Mouse (Mus musculus) cerebellum, adult 2 months (tissue): ENCODE measurements around the gene A930004D18Rik. TPM values are rescaled to one million over a fixed set of nuclear protein-coding genes. Genes with fewer than 3 reads are reported as not detected.

Experiments used
- DNase-seq, 2 experiments: peaks; one replicate each; pipeline ENCODE4 v3.0.0; 2021
- H3K27ac ChIP-seq: fragments of 200-500 bp; 2 replicates; pipeline ENCODE4 v1.5.1; 2012; ENCODE audit warnings: low read length, control low read depth, inconsistent platforms; ENCODE audit not compliant: insufficient read depth
- H3K27me3 ChIP-seq: fragments of 200-500 bp; 2 replicates; pipeline ENCODE4 v1.6.1; 2012; ENCODE audit warnings: inconsistent platforms, mild to moderate bottlenecking, low read length, moderate library complexity; ENCODE audit not compliant: control insufficient read depth, insufficient read depth
- H3K4me1 ChIP-seq: fragments of 200-500 bp; 2 replicates; pipeline ENCODE4 v1.6.1; 2011; ENCODE audit warnings: low read length; ENCODE audit not compliant: control insufficient read depth, insufficient read depth
- H3K4me3 ChIP-seq: fragments of 200-500 bp; replicated peaks from 2 replicates; pipeline ENCODE3; 2011; ENCODE audit warnings: mild to moderate bottlenecking, low read depth, low read length, control low read depth; ENCODE audit not compliant: insufficient read depth
- CTCF ChIP-seq: fragments of 200-500 bp; IDR thresholded peaks from 2 replicates; pipeline ENCODE4 v1.5.1; 2011; ENCODE audit warnings: low read depth, mild to moderate bottlenecking, control low read depth, low read length, moderate library complexity, borderline replicate concordance; ENCODE audit not compliant: insufficient read depth
- POLR2A ChIP-seq: fragments of 200-500 bp; IDR thresholded peaks from 2 replicates; pipeline ENCODE4 v1.6.1; 2011; ENCODE audit warnings: low read length, control low read depth, borderline replicate concordance; ENCODE audit not compliant: insufficient read depth
- WGBS: fragments of 180-500 bp; shearing (Covaris S2); methylation state at CpG from one replicate; pipeline ENCODE4 v1.1.7; 2018; 5-methylcytosine and 5-hydroxymethylcytosine counted together
- polyA plus RNA-seq: library from polyadenylated mRNA; depleted of rRNA; stranded (reverse); fragments of >200 nt; gene quantifications from 2 replicates; pipeline ENCODE4 v1.2.3, GENCODE M21; 2012

The A930004D18Rik gene
- polyA plus RNA-seq, 1 experiment, result 2.6 TPM

DNA sequence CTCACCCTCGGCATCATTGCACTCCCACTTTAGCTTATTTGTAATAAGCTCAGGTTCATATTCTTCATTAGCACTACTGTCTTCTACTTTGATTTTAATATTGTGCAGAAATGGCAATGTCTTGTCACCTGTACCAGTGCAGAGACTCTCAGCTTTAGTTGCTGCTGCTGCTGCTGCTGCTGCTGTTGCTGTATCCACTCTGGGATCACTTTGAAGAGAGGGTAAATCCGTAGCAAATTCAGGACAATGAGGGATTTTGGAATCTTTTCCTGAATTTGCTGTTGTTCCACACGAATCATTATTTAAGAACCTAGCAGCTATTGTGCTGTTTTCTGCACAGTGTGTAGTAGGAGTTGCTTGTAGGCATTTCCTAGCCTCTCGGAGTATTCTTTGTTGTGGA lies 8.6 kb upstream of the A930004D18Rik start:
- H3K4me1 ChIP-seq, result peaks cover 2% of the 10 kb centered on the region; the same call in 1 of the 2 replicates
- TF ChIP-seq CTCF (no peak), POLR2A (no peak)
- peak overlapping the region; percentile 88 for H3K4me3 ChIP-seq
- no peak for DNase-seq
- WGBS, result 17% methylated on average over 4 of the region's 4 CpGs
- H3K27me3 ChIP-seq, result no peaks in the 10 kb centered on the region
- no peak overlapping the region; the same call in 1 of the 2 replicates for H3K27ac ChIP-seq

DNA sequence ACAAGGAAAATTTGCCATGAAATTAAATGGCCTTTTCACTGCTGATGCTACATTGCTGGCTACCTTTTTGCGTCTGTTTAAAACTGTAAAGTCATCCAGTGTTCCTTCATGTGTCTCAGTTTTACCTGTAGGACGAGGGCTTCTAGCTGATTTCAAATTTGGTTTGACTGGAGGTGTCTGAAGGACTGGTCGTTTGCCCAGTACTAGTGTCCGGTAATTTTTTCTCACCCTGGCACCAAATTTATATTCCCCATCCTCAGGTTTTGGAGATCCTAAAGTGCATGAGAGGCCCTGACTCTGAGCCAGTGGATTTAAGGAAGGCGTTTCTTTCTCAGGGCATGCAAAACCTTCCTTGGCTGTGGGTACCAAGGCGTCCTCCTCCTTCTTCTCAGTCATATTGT lies 8.2 kb upstream of the A930004D18Rik start:
- DNase-seq, result no peak
- H3K4me3 ChIP-seq, result peak overlapping the region; percentile 27
- TF ChIP-seq CTCF (no peak), POLR2A (no peak)
- peaks cover 3% of the 10 kb centered on the region for H3K4me1 ChIP-seq
- 49% methylated on average over 6 of the region's 6 CpGs for WGBS
- no peak overlapping the region for H3K27ac ChIP-seq
- no peaks in the 10 kb centered on the region for H3K27me3 ChIP-seq

DNA sequence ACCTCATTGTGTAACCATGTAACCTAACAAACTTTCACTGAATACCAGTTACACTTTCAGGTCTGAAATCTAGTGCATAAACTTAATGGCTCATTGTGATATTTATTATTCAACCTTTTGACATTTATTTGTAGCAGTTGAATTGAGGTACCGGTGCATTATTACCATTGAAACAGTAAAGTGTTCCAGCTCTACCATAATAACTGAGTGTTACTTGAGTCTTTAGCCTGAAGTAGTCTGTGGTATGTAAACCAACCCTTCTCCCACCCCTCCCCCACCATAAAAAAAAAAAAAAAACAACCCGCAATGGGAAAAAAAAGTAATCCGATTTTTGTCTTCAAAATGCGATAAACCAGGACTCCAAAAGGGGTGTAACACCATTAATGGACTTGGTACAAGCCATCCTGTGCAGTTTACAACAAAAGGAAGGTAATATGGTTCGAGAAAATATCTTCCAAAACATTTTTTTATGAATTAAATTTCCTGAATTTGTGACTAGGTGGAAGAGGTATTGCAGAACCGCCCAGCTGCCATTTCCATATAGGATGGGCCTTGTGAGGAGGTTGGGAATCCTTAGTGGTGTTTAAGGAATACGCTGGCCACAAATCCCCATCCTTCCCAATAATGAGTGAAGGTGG lies 7.7 kb upstream of the A930004D18Rik start:
- Histone ChIP-seq H3K27ac (no peak overlapping the region), H3K4me3 (peak overlapping the region; percentile 27), H3K27me3 (no peaks in the 10 kb centered on the region), H3K4me1 (peaks cover 5% of the 10 kb centered on the region)
- WGBS, result 39% methylated on average over 7 of the region's 7 CpGs
- TF ChIP-seq CTCF (no peak), POLR2A (no peak)
- no peak for DNase-seq

DNA sequence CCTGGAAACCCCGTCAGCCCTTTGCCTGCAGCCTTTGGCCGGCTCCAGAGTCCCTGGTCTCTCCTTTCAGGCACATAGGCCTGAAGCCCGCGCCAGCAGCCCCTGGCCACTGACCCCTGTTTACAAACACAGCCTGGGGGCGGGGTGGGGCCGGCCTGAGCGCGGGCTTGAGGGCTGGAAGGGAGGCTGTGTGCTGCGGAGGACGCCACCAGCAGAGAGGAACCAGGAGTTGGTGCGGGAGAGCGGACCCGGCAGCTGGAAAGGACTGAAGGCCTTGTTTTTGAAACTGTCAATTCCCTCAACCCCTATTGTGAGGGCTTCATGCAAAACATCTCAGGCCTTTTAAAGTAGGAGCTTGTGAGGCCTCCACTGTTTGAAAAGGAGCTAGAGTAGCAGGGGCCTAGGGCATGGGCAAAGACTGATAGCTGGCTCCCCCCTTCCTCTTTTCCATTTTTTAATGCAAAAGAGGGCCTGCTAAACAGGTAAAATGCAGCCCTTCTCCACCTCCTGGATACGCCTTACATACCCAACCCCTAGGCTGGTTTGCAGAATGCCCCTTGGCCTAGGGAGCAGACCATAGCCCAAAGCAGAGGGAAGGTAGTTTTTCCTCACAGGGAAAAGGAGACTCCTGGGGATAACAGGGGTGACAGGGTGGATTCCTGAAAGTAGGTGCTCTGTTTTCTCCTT lies 3.8 kb upstream of the A930004D18Rik start:
- no peak for DNase-seq
- H3K4me3 ChIP-seq, result no peak overlapping the region
- TF ChIP-seq CTCF, result no peak
- TF ChIP-seq POLR2A, result no peak
- peaks cover 5% of the 10 kb centered on the region for H3K4me1 ChIP-seq
- WGBS, result 73% methylated on average over 14 of the region's 14 CpGs
- no peaks in the 10 kb centered on the region for H3K27me3 ChIP-seq
- H3K27ac ChIP-seq, result no peak overlapping the region; the same call in 1 of the 2 replicates

DNA sequence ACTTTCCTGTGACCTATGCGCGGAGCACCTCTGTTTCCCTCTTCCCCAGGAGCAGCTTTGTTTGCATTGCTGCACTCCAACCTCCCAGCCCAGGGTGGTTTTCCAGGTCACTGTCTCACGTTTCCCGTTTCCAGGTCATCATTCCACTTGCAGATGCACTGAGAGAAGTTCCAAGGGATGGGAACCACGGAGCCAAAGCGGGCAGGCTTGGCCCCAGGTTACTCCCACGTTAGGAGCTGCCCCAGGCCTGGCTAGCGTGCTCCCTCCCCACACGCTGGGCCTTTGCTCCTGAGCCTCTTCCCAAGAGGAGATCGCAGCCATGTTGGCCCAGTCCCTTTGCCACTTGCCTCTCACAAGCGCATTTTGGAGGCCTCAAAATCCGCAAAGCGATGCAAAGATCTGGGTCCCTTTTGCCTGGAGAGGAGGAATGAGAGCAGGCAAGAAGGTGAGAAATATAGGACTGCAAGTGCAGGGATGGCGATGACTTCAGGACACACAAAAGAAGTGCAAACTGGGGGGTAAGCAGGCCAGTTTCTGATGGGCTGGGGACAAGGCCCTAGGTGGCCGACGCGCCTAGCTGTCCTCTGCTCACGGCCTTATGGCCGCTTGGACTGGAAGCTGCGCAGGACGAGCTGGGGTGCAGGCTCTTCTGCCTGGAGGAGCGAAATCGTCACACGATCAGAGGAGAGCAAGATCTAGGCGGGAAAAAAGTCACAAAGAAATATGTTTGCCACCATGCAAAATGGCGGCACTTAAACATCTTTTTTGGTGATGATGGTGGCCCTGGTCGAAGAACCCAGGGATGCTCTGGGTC lies 3.0 kb upstream of the A930004D18Rik start:
- H3K4me1 ChIP-seq, result peaks cover 3% of the 10 kb centered on the region
- no peak overlapping the region for H3K4me3 ChIP-seq
- no peak overlapping the region for H3K27ac ChIP-seq
- TF ChIP-seq CTCF (no peak), POLR2A (no peak)
- no peaks in the 10 kb centered on the region for H3K27me3 ChIP-seq
- 74% methylated on average over 27 of the region's 27 CpGs for WGBS
- DNase-seq, result no peak

DNA sequence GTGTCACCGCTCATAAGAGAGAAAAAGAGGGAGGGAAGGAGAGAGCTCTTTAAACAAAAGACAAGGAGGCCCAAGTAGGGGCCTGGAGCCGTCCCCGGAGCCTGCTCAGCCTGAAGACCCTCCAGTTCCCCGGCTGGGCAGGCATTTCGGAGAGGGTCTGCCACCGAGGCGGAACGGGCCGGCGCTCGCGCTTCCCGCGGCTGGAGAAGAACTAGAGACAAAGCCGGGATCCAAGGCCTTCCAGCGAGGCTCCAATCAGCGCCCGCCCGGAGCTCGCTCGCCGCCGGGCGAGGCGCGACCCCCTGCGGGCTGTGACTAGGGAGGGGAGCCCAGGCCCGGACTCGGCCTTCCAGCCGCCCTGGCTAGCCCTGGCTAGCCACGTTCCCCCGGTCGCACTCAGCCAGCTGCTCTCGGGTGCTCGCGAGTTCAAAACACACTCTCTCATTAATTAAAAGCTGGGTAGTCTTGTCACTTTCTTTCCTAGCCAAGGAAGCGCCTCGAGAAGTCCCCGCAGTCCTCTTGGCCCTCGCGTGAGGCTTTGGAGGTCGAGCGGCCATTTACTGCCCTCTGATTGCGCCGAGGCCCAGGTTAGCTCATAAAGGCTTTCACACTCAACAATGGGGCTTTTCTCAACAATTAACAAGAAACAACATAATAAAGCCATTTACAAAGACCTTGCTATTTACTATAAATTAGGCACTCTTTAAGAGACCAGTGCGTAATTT lies 2.2 kb upstream of the A930004D18Rik start:
- no peaks in the 10 kb centered on the region for H3K27me3 ChIP-seq
- peak in 1 of 2 experiments; percentile 25 for DNase-seq
- WGBS, result 37% methylated on average over 46 of the region's 46 CpGs
- no peak overlapping the region for H3K27ac ChIP-seq
- TF ChIP-seq POLR2A, result no peak
- no peak for TF ChIP-seq CTCF
- H3K4me1 ChIP-seq, result peaks cover 3% of the 10 kb centered on the region; the same call in 1 of the 2 replicates
- H3K4me3 ChIP-seq, result no peak overlapping the region

DNA sequence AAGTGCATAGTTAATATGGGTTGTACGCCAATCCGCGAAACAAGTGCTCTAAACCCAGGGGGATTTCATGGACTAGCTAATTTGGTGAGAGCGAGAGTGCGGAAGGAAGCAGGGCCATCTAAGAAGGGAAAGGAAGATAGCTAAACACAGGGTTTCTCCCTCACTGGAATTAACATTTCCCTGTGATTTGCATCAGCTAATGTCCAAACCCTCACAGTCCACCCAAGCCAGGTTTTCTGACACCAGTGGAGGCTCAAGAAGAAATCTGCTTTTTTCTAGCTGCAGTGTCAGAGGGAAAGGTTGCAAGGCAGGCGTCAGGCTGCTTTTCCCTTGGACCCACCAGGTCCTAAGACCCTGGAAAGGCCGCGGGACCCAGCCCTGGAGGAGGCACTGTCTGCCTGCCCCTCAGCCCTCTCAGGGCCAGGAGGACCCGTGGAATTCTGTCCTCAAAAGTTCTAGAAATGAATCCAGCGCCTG lies 1.4 kb upstream of the A930004D18Rik start:
- TF ChIP-seq POLR2A, result no peak
- no peak for TF ChIP-seq CTCF
- 86% methylated on average over 10 of the region's 10 CpGs for WGBS
- DNase-seq, result no peak
- peaks cover 3% of the 10 kb centered on the region; the same call in 1 of the 2 replicates for H3K4me1 ChIP-seq
- H3K27ac ChIP-seq, result no peak overlapping the region
- H3K4me3 ChIP-seq, result no peak overlapping the region
- H3K27me3 ChIP-seq, result no peaks in the 10 kb centered on the region
